Mouse (Mus musculus): Measurements from ENCODE around the gene Txn1.

Txn1 gene

DNA sequence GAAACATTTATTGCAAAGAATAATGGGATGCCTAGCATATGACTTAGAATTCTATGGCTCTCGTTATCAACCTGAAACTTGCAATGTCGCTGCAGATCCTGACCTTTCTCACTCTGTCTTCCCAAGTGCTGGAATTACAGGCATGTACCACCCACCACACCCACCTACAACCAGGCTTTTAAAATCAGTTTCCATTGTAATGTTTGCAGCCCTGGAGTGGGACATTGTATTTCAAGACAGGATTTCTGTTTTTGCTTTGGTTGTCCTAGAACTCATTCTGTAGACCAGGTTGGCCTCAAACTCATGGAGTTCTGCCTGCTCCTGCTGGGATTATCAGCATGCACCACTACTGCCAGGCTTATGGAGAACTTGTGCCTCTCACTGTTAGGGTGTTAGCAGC, 13.3 kb downstream of the Txn1 start:
- DNase-seq (ENCODE audit: low read depth, low spot score) = no peak

GRCm38 (mm10) chr4:57940631-57941030, 15.6 kb downstream of the Txn1 start:
- no peak for DNase-seq (ENCODE audit: low read depth, low spot score)

- no peak for DNase-seq (ENCODE audit: low read depth, low spot score)
Observed at GRCm38 (mm10) chr4:57937292-57937691, 18.9 kb downstream of the Txn1 start.

- DNase-seq (ENCODE audit: low read depth, low spot score) = peak; percentile 59
Observed at GRCm38 (mm10) chr4:57934181-57934580, 22.0 kb downstream of the Txn1 start.

DNA sequence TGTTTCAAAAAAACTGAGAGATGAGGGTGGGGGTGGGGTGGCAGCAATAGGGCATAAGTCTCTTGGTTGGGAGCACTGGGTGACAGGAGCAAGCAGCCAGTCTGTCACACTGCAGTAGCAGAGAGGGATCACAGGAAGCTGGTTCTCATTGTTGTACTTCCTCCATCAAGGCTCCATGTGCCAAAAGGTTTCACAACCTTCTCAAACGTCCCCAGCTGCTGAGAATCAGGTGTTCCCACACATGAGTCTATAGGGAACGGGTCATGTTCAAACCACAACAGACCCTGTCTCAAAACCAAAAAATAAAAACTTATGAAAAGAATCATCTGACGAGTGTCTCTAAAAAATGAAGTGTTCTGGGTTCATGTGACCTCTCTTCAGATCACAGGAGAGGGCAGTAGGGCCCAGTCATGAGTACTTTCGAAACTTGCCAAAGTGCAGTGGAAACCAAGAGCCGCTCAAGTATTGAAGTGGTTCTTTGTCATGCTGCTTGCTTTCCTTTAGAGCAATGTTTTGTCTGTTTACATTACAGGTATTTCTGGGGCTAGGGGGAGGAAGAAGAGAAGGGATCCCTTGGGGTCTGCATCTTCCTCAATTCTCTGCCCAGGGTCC, 25.5 kb downstream of the Txn1 start:
- no peak for DNase-seq (ENCODE audit: low read depth, low spot score)

DNA sequence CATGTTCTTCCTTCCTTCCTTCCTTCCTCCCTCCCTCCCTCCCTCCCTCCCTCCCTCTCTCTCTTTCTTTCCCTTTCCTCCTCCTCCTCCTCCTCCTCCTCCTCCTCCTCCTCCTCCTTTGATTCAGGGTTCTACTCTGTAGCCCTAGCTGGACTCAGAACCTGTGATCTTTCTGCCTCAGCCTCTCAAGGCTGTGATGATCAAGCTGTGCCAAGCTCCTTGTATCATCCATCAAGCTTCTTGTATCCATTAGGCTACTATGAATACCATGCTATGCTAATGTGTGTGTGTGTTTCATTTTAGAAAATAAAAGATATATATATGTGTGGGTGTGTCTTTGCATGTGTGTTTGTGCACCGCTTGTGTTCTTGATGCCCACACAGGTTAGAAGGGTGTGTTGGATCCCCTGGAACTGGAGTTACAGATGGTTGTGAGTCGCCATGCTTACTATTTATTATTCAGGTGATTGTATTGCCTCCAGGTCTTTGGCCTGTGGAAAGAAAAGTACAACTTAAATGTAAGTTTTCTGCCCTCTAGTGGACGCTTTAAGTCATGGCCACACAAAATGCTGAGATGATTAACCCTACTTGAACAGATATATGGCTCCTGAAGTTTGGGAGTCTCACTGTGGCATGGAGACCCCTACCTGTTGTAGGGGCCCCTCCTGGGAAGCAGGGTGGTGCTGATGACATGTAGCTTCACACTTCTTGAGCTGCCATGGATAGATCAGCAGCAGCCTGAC, 28.6 kb downstream of the Txn1 start:
- DNase-seq (ENCODE audit: low read depth, low spot score) = peak; percentile 83

DNA sequence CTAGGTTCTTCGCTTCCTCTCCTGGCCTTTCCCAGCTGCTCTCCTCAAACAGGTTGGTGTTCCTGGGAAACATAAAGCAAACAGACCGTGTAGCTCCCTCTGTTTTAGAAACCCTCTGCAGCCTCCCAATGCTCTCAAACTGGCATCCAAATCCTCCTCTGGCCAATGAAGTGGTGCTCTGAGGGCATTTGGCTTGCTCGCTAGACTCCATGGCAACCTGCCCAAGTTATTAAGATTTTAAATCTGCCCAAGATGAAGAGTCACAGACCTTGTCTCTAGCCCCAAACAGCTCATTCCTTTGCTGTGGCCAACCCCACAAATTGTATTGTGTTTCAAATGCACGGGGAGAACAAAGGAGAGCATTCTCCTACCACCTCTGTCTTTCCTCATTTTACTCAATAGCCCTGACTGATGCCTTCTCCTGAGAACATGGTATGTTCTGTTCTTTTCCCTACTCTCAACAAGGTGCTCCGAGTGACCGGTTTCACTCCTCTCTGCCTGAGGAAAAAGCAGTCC, 31.6 kb downstream of the Txn1 start:
- peak; percentile 47 for DNase-seq (ENCODE audit: low read depth, low spot score)

GRCm38 (mm10) chr4:57922171-57922570, 34.0 kb downstream of the Txn1 start:
- no peak for DNase-seq (ENCODE audit: low read depth, low spot score)

DNA sequence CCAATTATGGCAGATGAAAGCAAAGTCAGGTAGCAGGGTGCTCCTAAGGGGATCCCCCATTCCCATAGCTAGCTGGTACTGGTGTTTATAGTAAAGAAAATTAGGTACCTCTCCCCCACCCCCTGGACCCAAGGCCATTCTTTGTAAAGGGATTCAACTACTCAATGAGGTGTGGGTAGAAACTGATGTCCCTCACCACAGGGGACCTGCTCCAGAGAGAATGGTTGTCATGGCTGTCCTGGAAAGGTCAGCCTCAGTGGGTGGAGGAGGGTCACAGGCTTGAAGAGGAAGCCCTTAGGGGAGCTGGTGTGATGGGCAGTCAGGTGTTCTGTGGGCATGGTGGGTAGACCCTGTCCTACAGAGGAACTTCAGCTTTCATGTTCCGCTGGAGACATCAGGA, 35.7 kb downstream of the Txn1 start:
- peak; percentile 96 for DNase-seq (ENCODE audit: low read depth, low spot score)

GRCm38 (mm10) chr4:57919494-57920423, 36.5 kb downstream of the Txn1 start:
- peak; percentile 97 for DNase-seq (ENCODE audit: low read depth, low spot score)

- DNase-seq (ENCODE audit: low read depth, low spot score) = no peak
Observed at GRCm38 (mm10) chr4:57916711-57917110, 39.5 kb downstream of the Txn1 start.

GRCm38 (mm10) chr4:57916201-57916661, 40.0 kb downstream of the Txn1 start, which contains the start of gene D630039A03Rik:
Gene D630039A03Rik, minus strand, starts transcription at chr4:57916297.
- no peak for DNase-seq (ENCODE audit: low read depth, low spot score)

- no peak for DNase-seq (ENCODE audit: low read depth, low spot score)
Observed at GRCm38 (mm10) chr4:57915216-57915965, 40.8 kb downstream of the Txn1 start.

GRCm38 (mm10) chr4:57914193-57915190, 41.7 kb downstream of the Txn1 start:
- peak; percentile 62 for DNase-seq (ENCODE audit: low read depth, low spot score)

GRCm38 (mm10) chr4:57913021-57913420, 43.2 kb downstream of the Txn1 start:
- DNase-seq (ENCODE audit: low read depth, low spot score) = no peak

DNA sequence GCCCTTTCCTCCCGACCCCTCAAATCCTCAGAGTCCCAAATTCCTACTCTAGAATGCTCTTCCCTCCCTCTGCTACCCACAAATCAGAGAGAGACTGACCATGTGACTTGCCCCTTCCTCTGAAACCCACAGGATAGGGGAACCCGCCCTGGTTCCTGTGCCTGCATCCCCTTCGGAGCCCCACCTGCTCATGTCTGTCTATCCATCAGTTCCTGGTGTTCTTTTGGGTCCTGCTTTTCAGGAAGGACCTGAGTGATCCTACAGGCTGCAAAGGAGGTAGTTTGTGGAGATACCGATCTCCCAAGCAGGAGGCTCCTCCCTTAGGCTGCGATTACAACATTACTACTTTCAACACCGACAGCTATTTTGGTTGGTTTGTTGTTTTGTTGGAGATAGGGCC, 47.4 kb downstream of the Txn1 start:
- DNase-seq (ENCODE audit: low read depth, low spot score) = no peak

DNA sequence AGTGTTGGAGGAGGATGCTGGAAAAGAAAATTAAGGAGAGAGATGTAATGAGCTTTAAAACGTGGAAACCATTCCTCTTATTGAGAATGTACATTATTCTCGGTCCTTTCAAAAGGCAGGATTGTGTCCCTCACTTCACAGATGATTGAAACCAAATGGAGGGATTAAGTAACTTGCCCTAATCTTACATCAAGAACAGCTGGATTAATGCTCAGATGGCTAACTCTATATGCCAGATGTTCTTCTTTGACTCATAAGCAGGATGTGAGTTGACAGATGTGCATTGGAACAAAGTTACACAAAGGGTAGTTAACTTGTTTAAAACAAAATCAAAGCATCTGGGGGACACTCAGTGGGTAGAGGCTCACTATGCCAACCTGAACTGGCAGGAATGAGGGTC, 49.5 kb downstream of the Txn1 start:
- DNase-seq (ENCODE audit: low read depth, low spot score) = no peak

GRCm38 (mm10) chr4:57904638-57905037, 51.6 kb downstream of the Txn1 start:
- DNase-seq (ENCODE audit: low read depth, low spot score) = peak; percentile 62

DNA sequence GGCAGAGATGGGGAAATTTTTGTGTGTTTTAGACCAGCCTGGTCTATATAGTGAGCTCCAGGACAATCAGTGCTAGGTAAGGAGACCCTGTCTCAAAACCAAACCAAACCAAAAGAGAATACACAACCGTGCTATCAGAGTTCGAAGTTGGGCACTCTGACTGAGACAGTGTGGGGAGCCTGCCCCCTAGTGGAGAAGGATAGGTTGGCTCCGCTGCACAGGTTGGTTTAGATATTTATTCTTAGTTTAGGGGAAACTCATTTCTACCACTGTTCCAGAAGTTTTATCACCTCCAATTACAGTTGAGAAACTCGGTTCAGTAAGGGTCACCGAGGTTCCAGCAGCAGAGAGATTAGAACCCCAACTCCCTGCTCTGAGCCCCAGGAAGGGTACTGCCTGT, 52.0 kb downstream of the Txn1 start:
- peak; percentile 74 for DNase-seq (ENCODE audit: low read depth, low spot score)

GRCm38 (mm10) chr4:57902619-57903018, 53.6 kb downstream of the Txn1 start:
- DNase-seq (ENCODE audit: low read depth, low spot score) = no peak

All from ZHBTc4 (cell line).